Mouse (Mus musculus) forebrain, postnatal 0 days (tissue): ENCODE measurements around the gene Fat2. TPM values are rescaled to one million over a fixed set of nuclear protein-coding genes. Genes with fewer than 3 reads are reported as not detected.

ENCODE experiments used
- ATAC-seq: fragments of 200-750 bp; cut with Nextera tagmentation; 2 replicates; pipeline ENCODE4 v1.8.0; 2017; ENCODE audit warnings: mild to moderate bottlenecking, moderate library complexity
- DNase-seq: peaks from one replicate; pipeline ENCODE4 v3.0.0-alpha.2; 2015
- H3K27ac ChIP-seq: fragments of 300-500 bp; sonication (generic); 2 replicates; pipeline ENCODE4 v1.5.1; 2014; ENCODE audit warnings: low read depth, mild to moderate bottlenecking, antibody characterized with exemption, low read length, moderate library complexity, mixed read lengths
- H3K27me3 ChIP-seq: fragments of 300-500 bp; sonication (generic); 2 replicates; pipeline ENCODE4 v1.6.1; 2014; ENCODE audit warnings: mild to moderate bottlenecking, low read length, mixed read lengths; ENCODE audit not compliant: insufficient read depth
- H3K36me3 ChIP-seq: fragments of 300-500 bp; sonication (generic); 2 replicates; pipeline ENCODE4 v1.6.1; 2014; ENCODE audit warnings: mild to moderate bottlenecking, moderate library complexity; ENCODE audit not compliant: insufficient read depth
- H3K4me1 ChIP-seq: fragments of 300-500 bp; sonication (generic); 2 replicates; pipeline ENCODE4 v1.6.1; 2014; ENCODE audit warnings: antibody characterized with exemption; ENCODE audit not compliant: insufficient read depth
- H3K4me2 ChIP-seq: fragments of 300-500 bp; sonication (generic); 2 replicates; pipeline ENCODE4 v1.6.1; 2014; ENCODE audit warnings: low read depth, mild to moderate bottlenecking, moderate library complexity
- H3K4me3 ChIP-seq: fragments of 300-500 bp; sonication (generic); 2 replicates; pipeline ENCODE4 v1.5.1; 2014; ENCODE audit warnings: low read depth, low read length, mixed read lengths
- H3K9ac ChIP-seq: fragments of 300-500 bp; sonication (generic); 2 replicates; pipeline ENCODE4 v1.6.1; 2014; ENCODE audit warnings: mild to moderate bottlenecking
- H3K9me3 ChIP-seq: fragments of 300-500 bp; sonication (generic); 2 replicates; pipeline ENCODE4 v1.6.1; 2016; ENCODE audit warnings: low read length
- CTCF ChIP-seq: sonication (generic); IDR thresholded peaks from 2 replicates; pipeline ENCODE4 v1.5.1; 2016; ENCODE audit warnings: antibody characterized with exemption, control low read depth, low read depth
- WGBS: fragments of 180-500 bp; shearing (Covaris S2); extraction: QIAGEN DNeasy Blood & Tissue Kit; methylation state at CpG from one replicate; pipeline ENCODE4 v1.1.7; 2014; 5-methylcytosine and 5-hydroxymethylcytosine counted together
- polyA plus RNA-seq: library from polyadenylated mRNA; unstranded; fragments of >200 nt; fragmentation: Nextera tagmentation; extraction: Ambion mirVana; gene quantifications from 2 replicates; pipeline ENCODE4 v1.2.1, GENCODE M21; 2015
- total RNA-seq: library from RNA; depleted of rRNA; stranded (reverse); fragments of >200 nt; gene quantifications from 2 replicates; pipeline ENCODE4 v1.2.3, GENCODE M21; 2014

Gene Fat2
- total and polyA plus RNA-seq, 2 experiments from 2014 or later = 0.06 to 0.52 TPM

- ATAC-seq = no peak
- Histone ChIP-seq H3K4me3 (no peak overlapping the region), H3K4me1 (no peaks in the 10 kb centered on the region), H3K9me3 (no peaks in the 10 kb centered on the region), H3K27ac (no peak overlapping the region), H3K9ac (no peak overlapping the region), H3K36me3 (no peaks in the 10 kb centered on the region), H3K4me2 (no peak overlapping the region), H3K27me3 (no peaks in the 10 kb centered on the region)
- no peak for DNase-seq
- WGBS = 93% methylated on average over 6 of the region's 6 CpGs
- no peak for TF ChIP-seq CTCF
Measured at GRCm38 (mm10) chr11:55268580-55268979, 67.8 kb downstream of the Fat2 start.

DNA sequence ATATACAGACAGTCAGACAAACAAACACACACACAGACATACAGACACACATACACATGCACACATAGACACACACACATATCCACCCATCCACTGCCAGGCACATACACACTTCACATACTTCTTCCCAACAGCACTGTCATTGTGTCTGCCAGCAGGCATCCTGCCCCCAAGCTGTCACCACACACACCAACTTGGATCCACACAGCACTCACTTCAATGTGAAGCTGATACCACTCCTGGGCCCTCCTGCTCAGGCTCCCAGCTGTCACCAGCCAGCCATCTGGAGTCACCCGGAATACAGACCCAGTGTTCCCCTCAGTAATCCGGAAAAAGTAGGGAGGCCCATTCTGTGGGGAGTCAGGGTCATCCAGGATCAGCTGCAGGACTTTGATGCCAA, 70.7 kb downstream of the Fat2 start:
- Histone ChIP-seq H3K4me3 (no peak overlapping the region), H3K9me3 (no peaks in the 10 kb centered on the region), H3K9ac (no peak overlapping the region), H3K36me3 (no peaks in the 10 kb centered on the region), H3K4me2 (no peak overlapping the region), H3K27ac (no peak overlapping the region), H3K27me3 (no peaks in the 10 kb centered on the region), H3K4me1 (no peaks in the 10 kb centered on the region)
- TF ChIP-seq CTCF = no peak
- WGBS = 20% methylated on average over 2 of the region's 2 CpGs
- DNase-seq (peak; percentile 25), ATAC-seq (peak; percentile 82)

DNA sequence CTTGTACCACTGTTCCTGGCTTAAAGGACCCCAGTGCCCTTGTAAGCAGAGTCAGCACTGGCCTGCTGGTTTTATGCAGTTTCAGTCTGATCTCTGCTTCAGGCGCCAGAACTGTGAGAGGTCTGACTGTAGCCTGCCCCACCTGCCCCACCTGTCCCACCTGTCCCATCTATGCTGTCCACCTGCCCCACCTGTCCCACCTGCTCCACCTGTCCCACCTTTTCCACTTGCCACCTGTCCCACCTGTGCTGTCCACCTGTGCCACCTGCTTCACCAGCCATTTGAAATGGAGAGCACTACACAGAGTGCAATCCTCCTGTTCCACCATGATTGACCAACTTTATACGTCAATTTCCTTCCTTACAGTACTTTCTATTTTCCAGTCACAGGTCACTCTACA, 72.0 kb downstream of the Fat2 start:
- Histone ChIP-seq H3K27ac (no peak overlapping the region), H3K9me3 (no peaks in the 10 kb centered on the region), H3K4me1 (no peaks in the 10 kb centered on the region), H3K27me3 (no peaks in the 10 kb centered on the region), H3K36me3 (no peaks in the 10 kb centered on the region), H3K4me2 (no peak overlapping the region), H3K9ac (no peak overlapping the region), H3K4me3 (no peak overlapping the region)
- WGBS = 83% methylated on average over 2 of the region's 2 CpGs
- DNase-seq (no peak), ATAC-seq (no peak)
- TF ChIP-seq CTCF = no peak

- ATAC-seq (peak; percentile 40; the same call in 1 of the 2 replicates), DNase-seq (peak; percentile 15)
- H3K4me2 ChIP-seq = no peak overlapping the region
- no peaks in the 10 kb centered on the region for H3K4me1 ChIP-seq
- H3K9ac ChIP-seq = no peak overlapping the region
- no peaks in the 10 kb centered on the region for H3K27me3 ChIP-seq
- WGBS = 54% methylated on average over 5 of the region's 5 CpGs
- no peaks in the 10 kb centered on the region for H3K9me3 ChIP-seq
- H3K4me3 ChIP-seq = no peak overlapping the region
- H3K27ac ChIP-seq = no peak overlapping the region
- no peaks in the 10 kb centered on the region for H3K36me3 ChIP-seq
- TF ChIP-seq CTCF = no peak
Measured at GRCm38 (mm10) chr11:55262000-55262399, 74.4 kb downstream of the Fat2 start.

DNA sequence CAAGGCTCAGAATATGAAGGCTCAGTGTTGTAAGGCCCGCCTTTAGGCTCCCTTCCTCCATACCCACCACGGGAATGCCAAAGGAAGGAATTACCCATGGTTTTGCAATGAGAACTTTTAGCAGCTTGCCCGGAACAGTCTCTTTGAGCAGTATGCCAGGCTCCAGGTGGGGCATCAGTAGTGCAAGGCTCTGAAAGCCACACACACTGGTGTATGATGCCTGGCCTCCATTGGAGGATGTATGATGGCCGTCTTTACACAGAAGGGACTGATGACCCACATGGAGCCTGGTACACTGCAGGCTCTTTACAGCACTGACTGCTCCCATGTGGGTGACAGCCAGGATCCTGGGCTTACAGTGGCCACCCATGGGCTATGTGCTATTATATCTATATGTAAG, 75.3 kb downstream of the Fat2 start:
- no peaks in the 10 kb centered on the region for H3K4me1 ChIP-seq
- H3K9ac ChIP-seq = no peak overlapping the region
- WGBS = 88% methylated on average over 4 of the region's 4 CpGs
- H3K27ac ChIP-seq = no peak overlapping the region
- no peaks in the 10 kb centered on the region for H3K27me3 ChIP-seq
- no peak overlapping the region for H3K4me3 ChIP-seq
- H3K36me3 ChIP-seq = no peaks in the 10 kb centered on the region
- ATAC-seq (no peak), DNase-seq (no peak)
- no peak for TF ChIP-seq CTCF
- H3K4me2 ChIP-seq = no peak overlapping the region
- no peaks in the 10 kb centered on the region for H3K9me3 ChIP-seq

GRCm38 (mm10) chr11:55253391-55253790, 83.0 kb downstream of the Fat2 start:
- Histone ChIP-seq H3K27ac (no peak overlapping the region), H3K4me1 (no peaks in the 10 kb centered on the region), H3K36me3 (no peaks in the 10 kb centered on the region), H3K4me3 (no peak overlapping the region), H3K9ac (no peak overlapping the region), H3K27me3 (no peaks in the 10 kb centered on the region), H3K4me2 (no peak overlapping the region), H3K9me3 (no peaks in the 10 kb centered on the region)
- WGBS = 88% methylated on average over 9 of the region's 9 CpGs
- DNase-seq (no peak), ATAC-seq (no peak)
- TF ChIP-seq CTCF = no peak

DNA sequence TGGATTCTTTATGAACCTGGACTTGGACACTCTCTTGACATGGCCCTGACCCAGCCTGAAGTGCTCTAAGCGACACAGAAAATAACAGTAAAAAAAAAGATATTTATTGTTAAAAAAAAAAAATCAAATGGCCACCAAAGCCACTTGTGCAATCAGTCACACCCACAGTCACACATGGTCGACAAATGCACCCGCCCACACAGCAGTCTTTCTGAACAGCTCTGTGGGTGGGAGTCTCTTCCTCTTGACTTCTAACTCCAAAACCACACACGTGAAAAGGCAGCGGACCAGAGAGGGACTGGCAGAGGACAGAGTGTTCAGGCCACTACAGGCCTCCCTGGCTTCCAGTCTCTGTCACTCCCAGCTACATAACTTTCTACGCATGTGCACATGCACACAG, 85.8 kb downstream of the Fat2 start:
- Histone ChIP-seq H3K27me3 (no peaks in the 10 kb centered on the region), H3K4me2 (no peak overlapping the region), H3K36me3 (no peaks in the 10 kb centered on the region), H3K9me3 (no peaks in the 10 kb centered on the region), H3K9ac (no peak overlapping the region), H3K27ac (no peak overlapping the region), H3K4me3 (no peak overlapping the region), H3K4me1 (no peaks in the 10 kb centered on the region)
- DNase-seq (no peak), ATAC-seq (no peak)
- TF ChIP-seq CTCF = no peak
- WGBS = 85% methylated on average over 6 of the region's 6 CpGs

- Histone ChIP-seq H3K36me3 (no peaks in the 10 kb centered on the region), H3K4me2 (no peak overlapping the region), H3K4me1 (no peaks in the 10 kb centered on the region), H3K27me3 (no peaks in the 10 kb centered on the region), H3K4me3 (no peak overlapping the region), H3K9ac (no peak overlapping the region), H3K27ac (no peak overlapping the region), H3K9me3 (no peaks in the 10 kb centered on the region)
- WGBS = 66% methylated on average over 7 of the region's 7 CpGs
- peak; percentile 48 for ATAC-seq
- peak; percentile 67 for DNase-seq
- TF ChIP-seq CTCF = peak; percentile 74
Measured at GRCm38 (mm10) chr11:55240556-55240955, 95.8 kb downstream of the Fat2 start.
